Mouse (Mus musculus) MEL (cell line): ENCODE data around the gene Sbf1. TPM values are rescaled to one million over a fixed set of nuclear protein-coding genes. Genes with fewer than 3 reads are reported as not detected.

Experiments used
- DNase-seq: peaks from one replicate; pipeline ENCODE4 v3.0.0; 2011; ENCODE audit warnings: low read depth, low spot score
- H3K27ac ChIP-seq: 2 replicates; pipeline ENCODE4 v1.5.1; 2012; ENCODE audit warnings: low read depth, mild to moderate bottlenecking, control low read depth, low read length, moderate library complexity; ENCODE audit not compliant: control insufficient read depth
- H3K27me3 ChIP-seq, 2 experiments: fragments of 150-350 bp in 1 of 2; sonication (generic) in 1 of 2; 2 replicates each; pipeline ENCODE4 v1.6.1; 2012; ENCODE audit warnings: low read length in 2 of 2, mild to moderate bottlenecking in 2 of 2, improper control_type of control experiment in 1 of 2, moderate library complexity in 1 of 2; ENCODE audit not compliant: insufficient read depth in 2 of 2, control insufficient read depth in 1 of 2
- H3K36me3 ChIP-seq, 2 experiments: 2 replicates each; pipeline ENCODE4 v1.6.1; 2012 to 2014; ENCODE audit warnings: low read length in 2 of 2, improper control_type of control experiment in 1 of 2, inconsistent platforms in 1 of 2, mild to moderate bottlenecking in 1 of 2; ENCODE audit not compliant: insufficient read depth in 2 of 2, control insufficient read depth in 1 of 2
- H3K4me1 ChIP-seq, 2 experiments: fragments of 150-350 bp in 1 of 2; sonication (generic) in 1 of 2; 2 replicates each; pipeline ENCODE4 v1.6.1; 2012; ENCODE audit warnings: low read length in 2 of 2, improper control_type of control experiment in 1 of 2, mild to moderate bottlenecking in 1 of 2; ENCODE audit not compliant: insufficient read depth in 2 of 2, control insufficient read depth in 1 of 2
- H3K4me3 ChIP-seq, 2 experiments: fragments of 150-350 bp in 1 of 2; sonication (generic) in 1 of 2; 2 replicates each; pipeline ENCODE4 v1.5.1; 2012; ENCODE audit warnings: low read depth in 2 of 2, low read length in 2 of 2, mild to moderate bottlenecking in 2 of 2, moderate library complexity in 2 of 2, control low read depth in 1 of 2, improper control_type of control experiment in 1 of 2; ENCODE audit not compliant: control insufficient read depth in 1 of 2, insufficient read depth in 1 of 2
- H3K79me2 ChIP-seq: 2 replicates; pipeline ENCODE4 v1.6.1; 2012; ENCODE audit warnings: mild to moderate bottlenecking, low read length, moderate library complexity; ENCODE audit not compliant: control insufficient read depth, poor library complexity, insufficient read depth
- H3K9ac ChIP-seq: 2 replicates; pipeline ENCODE4 v1.6.1; 2012; ENCODE audit warnings: low read depth, mild to moderate bottlenecking, control low read depth, low read length, moderate library complexity; ENCODE audit not compliant: control insufficient read depth, poor library complexity, severe bottlenecking
- H3K9me3 ChIP-seq: fragments of 150-350 bp; sonication (generic); replicated peaks from 2 replicates; pipeline ENCODE4 v1.6.1; 2012; ENCODE audit warnings: mild to moderate bottlenecking, low read length, improper control_type of control experiment, moderate library complexity; ENCODE audit not compliant: insufficient read depth
- CHD2 ChIP-seq: IDR thresholded peaks from 2 replicates; pipeline ENCODE4 v1.6.1; 2011; ENCODE audit warnings: low read length, improper control_type of control experiment
- CTCF ChIP-seq, 3 experiments: IDR thresholded peaks in 2 of 3; conservative IDR thresholded peaks in 1 of 3; 2 replicates each; pipeline ENCODE4 v1.5.1; 2011 to 2012; ENCODE audit warnings: low read length in 3 of 3, low read depth in 2 of 3, mild to moderate bottlenecking in 2 of 3, improper control_type of control experiment in 1 of 3, inconsistent platforms in 1 of 3, mixed read lengths in 1 of 3, moderate library complexity in 1 of 3; ENCODE audit not compliant: control insufficient read depth in 1 of 3, insufficient read depth in 1 of 3, poor library complexity in 1 of 3, severe bottlenecking in 1 of 3
- ETS1 ChIP-seq: IDR thresholded peaks from 2 replicates; pipeline ENCODE4 v1.6.1; 2012; ENCODE audit warnings: low read depth, mild to moderate bottlenecking, inconsistent platforms, low read length, improper control_type of control experiment, moderate library complexity
- HCFC1 ChIP-seq: IDR thresholded peaks from 2 replicates; pipeline ENCODE4 v1.6.1; 2012; ENCODE audit warnings: low read depth, mild to moderate bottlenecking, inconsistent platforms, low read length, improper control_type of control experiment, moderate library complexity
- JUND ChIP-seq: IDR thresholded peaks from 2 replicates; pipeline ENCODE4 v1.6.1; 2011; ENCODE audit warnings: low read depth, mild to moderate bottlenecking, improper control_type of control experiment, low read length
- MAFK ChIP-seq: IDR thresholded peaks from 2 replicates; pipeline ENCODE4 v1.6.1; 2011; ENCODE audit warnings: low read depth, mild to moderate bottlenecking, low read length, improper control_type of control experiment, borderline replicate concordance
- MAZ ChIP-seq: IDR thresholded peaks from 2 replicates; pipeline ENCODE4 v1.6.1; 2012; ENCODE audit warnings: low read depth, mild to moderate bottlenecking, inconsistent platforms, low read length, improper control_type of control experiment
- MXI1 ChIP-seq: IDR thresholded peaks from 2 replicates; pipeline ENCODE4 v1.6.1; 2011; ENCODE audit warnings: mild to moderate bottlenecking, low read depth, low read length, improper control_type of control experiment
- MYC ChIP-seq: IDR thresholded peaks from 2 replicates; pipeline ENCODE4 v1.6.1; 2011; ENCODE audit warnings: low read depth, mild to moderate bottlenecking, low read length, improper control_type of control experiment, moderate library complexity
- NELFE ChIP-seq: IDR thresholded peaks from 2 replicates; pipeline ENCODE4 v1.6.1; 2011; ENCODE audit warnings: low read depth, low read length, improper control_type of control experiment
- NRF1 ChIP-seq: IDR thresholded peaks from 2 replicates; pipeline ENCODE4 v1.6.1; 2014; ENCODE audit warnings: low read depth, mild to moderate bottlenecking, inconsistent platforms, low read length, improper control_type of control experiment, moderate library complexity; ENCODE audit not compliant: poor library complexity, insufficient read depth, severe bottlenecking
- POLR2A ChIP-seq, 2 experiments: IDR thresholded peaks; 2 replicates each; pipeline ENCODE4 v1.6.1; 2011 to 2012; ENCODE audit warnings: low read length in 2 of 2, mild to moderate bottlenecking in 2 of 2, control low read depth in 1 of 2, improper control_type of control experiment in 1 of 2, low read depth in 1 of 2, moderate library complexity in 1 of 2; ENCODE audit not compliant: control insufficient read depth in 1 of 2, insufficient read depth in 1 of 2, poor library complexity in 1 of 2
- POLR2AphosphoS2 ChIP-seq: IDR thresholded peaks from 2 replicates; pipeline ENCODE4 v1.6.1; 2011; ENCODE audit warnings: low read length, improper control_type of control experiment
- RCOR1 ChIP-seq: IDR thresholded peaks from 2 replicates; pipeline ENCODE4 v1.6.1; 2012; ENCODE audit warnings: low read depth, mild to moderate bottlenecking, inconsistent platforms, low read length, improper control_type of control experiment
- SIN3A ChIP-seq: IDR thresholded peaks from 2 replicates; pipeline ENCODE4 v1.6.1; 2012; ENCODE audit warnings: low read length, improper control_type of control experiment, inconsistent platforms
- SMC3 ChIP-seq: IDR thresholded peaks from 2 replicates; pipeline ENCODE4 v1.6.1; 2011; ENCODE audit warnings: low read depth, low read length, improper control_type of control experiment
- UBTF ChIP-seq: IDR thresholded peaks from 2 replicates; pipeline ENCODE4 v1.6.1; 2012; ENCODE audit warnings: low read depth, mild to moderate bottlenecking, inconsistent platforms, low read length, improper control_type of control experiment, moderate library complexity, borderline replicate concordance; ENCODE audit not compliant: insufficient read depth
- ZC3H11A ChIP-seq: IDR thresholded peaks from 2 replicates; pipeline ENCODE4 v1.6.1; 2012; ENCODE audit warnings: low read depth, mild to moderate bottlenecking, inconsistent platforms, low read length, improper control_type of control experiment
- ZKSCAN1 ChIP-seq: IDR thresholded peaks from 2 replicates; pipeline ENCODE4 v1.6.1; 2012; ENCODE audit warnings: low read depth, mild to moderate bottlenecking, inconsistent platforms, low read length, improper control_type of control experiment, moderate library complexity
- ZMIZ1 ChIP-seq: IDR thresholded peaks from 2 replicates; pipeline ENCODE4 v1.6.1; 2012; ENCODE audit warnings: low read depth, mild to moderate bottlenecking, inconsistent platforms, low read length, improper control_type of control experiment, moderate library complexity
- ZNF384 ChIP-seq: IDR thresholded peaks from 2 replicates; pipeline ENCODE4 v1.6.1; 2012; ENCODE audit warnings: low read depth, mild to moderate bottlenecking, inconsistent platforms, low read length, improper control_type of control experiment
- polyA plus RNA-seq, 2 experiments: library from polyadenylated mRNA; stranded (reverse) in 1 of 2; unstranded in 1 of 2; fragments of >175 nt in 1 of 2; fragments of >200 nt in 1 of 2; gene quantifications; 2 replicates each; pipeline versions ENCODE4 v1.2.1 to v1.2.4; 2012; ENCODE audit warnings: low replicate concordance in 2 of 2, low read depth in 1 of 2; ENCODE audit not compliant: insufficient read length in 2 of 2, insufficient read depth in 1 of 2, missing spikeins in 1 of 2
- total RNA-seq: library from RNA; depleted of rRNA; stranded (reverse); fragments of 300-350 nt; gene quantifications from 2 replicates; pipeline ENCODE4 v1.2.3, GENCODE M21; 2012

Sbf1 gene
- total and polyA plus RNA-seq, 3 experiments: 80.4 to 147 TPM; not detected in 1

- no peaks in the 10 kb centered on the region for H3K79me2 ChIP-seq
- peaks cover 0 to 13% of the 10 kb centered on the region in 2 experiments; a peak in 2 of 4 replicates for H3K36me3 ChIP-seq
- no peak overlapping the region for H3K9ac ChIP-seq
- no peaks in the 10 kb centered on the region for H3K4me1 ChIP-seq
- TF ChIP-seq POLR2AphosphoS2 (no peak), MAZ (no peak), NELFE (no peak), ZKSCAN1 (no peak), POLR2A (IDR thresholded peaks at IDR 0.05; ENCODE audit: control insufficient read depth in 1 of 2, insufficient read depth in 1 of 2, low read depth in 1 of 2, low read length in 2 of 2, poor library complexity in 1 of 2) (no peak), ZC3H11A (no peak), MXI1 (no peak), MYC (no peak), JUND (no peak), NRF1 (no peak), RCOR1 (no peak), MAFK (no peak), ZNF384 (no peak), ZMIZ1 (no peak), CHD2 (no peak), SMC3 (no peak), ETS1 (no peak)
- TF ChIP-seq, all 39 proteins: peak for 0
- Histone ChIP-seq H3K9me3 (no peaks in the 10 kb centered on the region), H3K4me3 (no peak overlapping the region), H3K27me3 (no peaks in the 10 kb centered on the region), H3K27ac (no peak overlapping the region)
- DNase-seq: no peak
Observed at GRCm38 (mm10) chr15:89295580-89296165, 19.4 kb downstream of the Sbf1 start.

- Histone ChIP-seq H3K9me3 (no peaks in the 10 kb centered on the region), H3K4me3 (no peak overlapping the region), H3K36me3 (peaks cover 0 to 21% of the 10 kb centered on the region in 2 experiments; a peak in 2 of 4 replicates), H3K9ac (no peak overlapping the region), H3K27ac (no peak overlapping the region), H3K4me1 (no peaks in the 10 kb centered on the region), H3K27me3 (no peaks in the 10 kb centered on the region), H3K79me2 (no peaks in the 10 kb centered on the region)
- no peak for TF ChIP-seq HCFC1
- no peak for TF ChIP-seq CTCF (IDR thresholded peaks at IDR 0.05 in 2 of 3, conservative IDR thresholded peaks at IDR 0.05 in 1 of 3; ENCODE audit: control insufficient read depth in 1 of 3, insufficient read depth in 1 of 3, low read depth in 2 of 3, low read length in 3 of 3, poor library complexity in 1 of 3, severe bottlenecking in 1 of 3)
- no peak for TF ChIP-seq UBTF
- TF ChIP-seq MAFK: no peak
- no peak for TF ChIP-seq SIN3A
- no peak for DNase-seq
Observed at GRCm38 (mm10) chr15:89293778-89294177, 21.3 kb downstream of the Sbf1 start.
